Mouse (Mus musculus) bone marrow macrophage, adult 2 months (primary cell): Measurements from ENCODE around the gene Hoxb1.

Experiments used
- CTCF ChIP-seq: IDR thresholded peaks from 2 replicates; pipeline ENCODE4 v1.5.1; 2012; ENCODE audit warnings: low read depth, mild to moderate bottlenecking, low read length, moderate library complexity
- POLR2A ChIP-seq: IDR thresholded peaks from 2 replicates; pipeline ENCODE4 v1.6.1; 2012; ENCODE audit warnings: mild to moderate bottlenecking, low read depth, low read length, borderline replicate concordance

- TF ChIP-seq POLR2A = no peak
- no peak for TF ChIP-seq CTCF
Measured at GRCm38 (mm10) chr11:96326705-96327104, 38.8 kb upstream of the Hoxb1 start.
